Mouse (Mus musculus): ENCODE data around the gene Ywhae. TPM values are rescaled to one million over a fixed set of nuclear protein-coding genes. Genes with fewer than 3 reads are reported as not detected.

Ywhae gene
- polyA plus RNA-seq, 1 experiment from 2014 or later, result 941 TPM

GRCm38 (mm10) chr11:75750537-75750936, 17.9 kb downstream of the Ywhae start:
- no peak for DNase-seq (ENCODE audit: low spot score)
- Histone ChIP-seq H3K27me3 (ENCODE audit: insufficient read depth, poor library complexity, severe bottlenecking) (no peaks in the 10 kb centered on the region), H3K9me3 (no peaks in the 10 kb centered on the region), H3K27ac (no peak overlapping the region), H3K4me1 (peaks cover 6% of the 10 kb centered on the region; the same call in 1 of the 2 replicates), H3K4me3 (no peak overlapping the region), H3K36me3 (peaks cover 41% of the 10 kb centered on the region)
- 64% methylated on average over 1 of the region's 1 CpGs for WGBS

- Histone ChIP-seq H3K27ac (no peak overlapping the region), H3K4me3 (no peak overlapping the region), H3K36me3 (peaks cover 46% of the 10 kb centered on the region), H3K4me1 (peaks cover 6% of the 10 kb centered on the region; the same call in 1 of the 2 replicates), H3K27me3 (ENCODE audit: insufficient read depth, poor library complexity, severe bottlenecking) (no peaks in the 10 kb centered on the region), H3K9me3 (no peaks in the 10 kb centered on the region)
- DNase-seq (ENCODE audit: low spot score), result no peak
- 80% methylated on average over 4 of the region's 4 CpGs for WGBS
Observed at GRCm38 (mm10) chr11:75751082-75751481, 18.4 kb downstream of the Ywhae start.

- 81% methylated on average over 8 of the region's 8 CpGs for WGBS
- H3K4me3 ChIP-seq, result no peak overlapping the region
- no peaks in the 10 kb centered on the region for H3K27me3 ChIP-seq (ENCODE audit: insufficient read depth, poor library complexity, severe bottlenecking)
- H3K36me3 ChIP-seq, result peaks cover 86% of the 10 kb centered on the region
- H3K27ac ChIP-seq, result no peak overlapping the region
- no peaks in the 10 kb centered on the region for H3K9me3 ChIP-seq
- no peak for DNase-seq (ENCODE audit: low spot score)
- no peaks in the 10 kb centered on the region for H3K4me1 ChIP-seq
Observed at GRCm38 (mm10) chr11:75756687-75757086, 24.0 kb downstream of the Ywhae start.

- Histone ChIP-seq H3K27me3 (ENCODE audit: insufficient read depth, poor library complexity, severe bottlenecking) (no peaks in the 10 kb centered on the region), H3K36me3 (peaks cover 89% of the 10 kb centered on the region), H3K27ac (no peak overlapping the region), H3K4me3 (no peak overlapping the region), H3K9me3 (no peaks in the 10 kb centered on the region), H3K4me1 (no peaks in the 10 kb centered on the region)
- WGBS, result 93% methylated on average over 1 of the region's 1 CpGs
- no peak for DNase-seq (ENCODE audit: low spot score)
Observed at GRCm38 (mm10) chr11:75758553-75758952, 25.9 kb downstream of the Ywhae start.

GRCm38 (mm10) chr11:75760785-75761184, 28.1 kb downstream of the Ywhae start:
- Histone ChIP-seq H3K4me3 (no peak overlapping the region), H3K27ac (no peak overlapping the region), H3K27me3 (ENCODE audit: insufficient read depth, poor library complexity, severe bottlenecking) (no peaks in the 10 kb centered on the region), H3K9me3 (no peaks in the 10 kb centered on the region), H3K36me3 (peaks cover 95% of the 10 kb centered on the region), H3K4me1 (no peaks in the 10 kb centered on the region)
- DNase-seq (ENCODE audit: low spot score), result peak; percentile 58
- 92% methylated on average over 5 of the region's 5 CpGs for WGBS

- Histone ChIP-seq H3K27ac (no peak overlapping the region), H3K4me3 (no peak overlapping the region), H3K4me1 (no peaks in the 10 kb centered on the region), H3K9me3 (no peaks in the 10 kb centered on the region), H3K36me3 (peaks cover 95% of the 10 kb centered on the region), H3K27me3 (ENCODE audit: insufficient read depth, poor library complexity, severe bottlenecking) (no peaks in the 10 kb centered on the region)
- 87% methylated on average over 2 of the region's 2 CpGs for WGBS
- peak; percentile 50 for DNase-seq (ENCODE audit: low spot score)
Observed at GRCm38 (mm10) chr11:75762708-75763107, 30.0 kb downstream of the Ywhae start.

- Histone ChIP-seq H3K9me3 (no peaks in the 10 kb centered on the region), H3K27me3 (ENCODE audit: insufficient read depth, poor library complexity, severe bottlenecking) (no peaks in the 10 kb centered on the region), H3K27ac (no peak overlapping the region), H3K4me3 (no peak overlapping the region), H3K4me1 (peaks cover 7% of the 10 kb centered on the region; the same call in 1 of the 2 replicates), H3K36me3 (peaks cover 79% of the 10 kb centered on the region)
- 89% methylated on average over 4 of the region's 4 CpGs for WGBS
- DNase-seq (ENCODE audit: low spot score), result no peak
Observed at GRCm38 (mm10) chr11:75764521-75765023, 31.9 kb downstream of the Ywhae start.

GRCm38 (mm10) chr11:75765161-75765560, 32.5 kb downstream of the Ywhae start:
- 85% methylated on average over 8 of the region's 8 CpGs for WGBS
- H3K4me3 ChIP-seq, result no peak overlapping the region
- H3K4me1 ChIP-seq, result peaks cover 9% of the 10 kb centered on the region; the same call in 1 of the 2 replicates
- DNase-seq (ENCODE audit: low spot score), result peak; percentile 70
- no peaks in the 10 kb centered on the region for H3K27me3 ChIP-seq (ENCODE audit: insufficient read depth, poor library complexity, severe bottlenecking)
- H3K9me3 ChIP-seq, result no peaks in the 10 kb centered on the region
- H3K36me3 ChIP-seq, result peaks cover 73% of the 10 kb centered on the region
- no peak overlapping the region for H3K27ac ChIP-seq

GRCm38 (mm10) chr11:75767014-75767413, 34.3 kb downstream of the Ywhae start:
- peaks cover 54% of the 10 kb centered on the region for H3K36me3 ChIP-seq
- WGBS, result 73% methylated on average over 2 of the region's 2 CpGs
- peaks cover 9% of the 10 kb centered on the region; the same call in 1 of the 2 replicates for H3K27me3 ChIP-seq (ENCODE audit: insufficient read depth, poor library complexity, severe bottlenecking)
- H3K4me3 ChIP-seq, result no peak overlapping the region
- no peak overlapping the region for H3K27ac ChIP-seq
- peaks cover 9% of the 10 kb centered on the region; the same call in 1 of the 2 replicates for H3K4me1 ChIP-seq
- H3K9me3 ChIP-seq, result no peaks in the 10 kb centered on the region
- peak; percentile 59 for DNase-seq (ENCODE audit: low spot score)

- 59% methylated on average over 6 of the region's 6 CpGs for WGBS
- Histone ChIP-seq H3K4me1 (peaks cover 9% of the 10 kb centered on the region; the same call in 1 of the 2 replicates), H3K36me3 (peaks cover 43% of the 10 kb centered on the region), H3K27ac (no peak overlapping the region), H3K4me3 (peak overlapping the region; percentile 40; the same call in 1 of the 2 replicates), H3K9me3 (no peaks in the 10 kb centered on the region), H3K27me3 (ENCODE audit: insufficient read depth, poor library complexity, severe bottlenecking) (peaks cover 17% of the 10 kb centered on the region; the same call in 1 of the 2 replicates)
- peak; percentile 57 for DNase-seq (ENCODE audit: low spot score)
Observed at GRCm38 (mm10) chr11:75768091-75768989, 35.7 kb downstream of the Ywhae start.

- no peaks in the 10 kb centered on the region for H3K9me3 ChIP-seq
- H3K4me3 ChIP-seq, result peak overlapping the region; percentile 40
- H3K4me1 ChIP-seq, result peaks cover 9% of the 10 kb centered on the region; the same call in 1 of the 2 replicates
- WGBS, result 0% methylated on average over 23 of the region's 23 CpGs
- H3K36me3 ChIP-seq, result peaks cover 36% of the 10 kb centered on the region
- peak; percentile 94 for DNase-seq (ENCODE audit: low spot score)
- H3K27ac ChIP-seq, result 0 out of 2 replicates have a peak overlapping the region, but pooled peaks have one; percentile 48
- peaks cover 17% of the 10 kb centered on the region; the same call in 1 of the 2 replicates for H3K27me3 ChIP-seq (ENCODE audit: insufficient read depth, poor library complexity, severe bottlenecking)
Observed at GRCm38 (mm10) chr11:75769206-75769605, 36.5 kb downstream of the Ywhae start.

GRCm38 (mm10) chr11:75772562-75772961, 39.9 kb downstream of the Ywhae start:
- DNase-seq (ENCODE audit: low spot score), result peak; percentile 74
- WGBS, result 82% methylated on average over 5 of the region's 5 CpGs
- Histone ChIP-seq H3K27me3 (ENCODE audit: insufficient read depth, poor library complexity, severe bottlenecking) (peaks cover 17% of the 10 kb centered on the region; the same call in 1 of the 2 replicates), H3K9me3 (no peaks in the 10 kb centered on the region), H3K4me3 (no peak overlapping the region), H3K27ac (no peak overlapping the region), H3K36me3 (0 out of 2 replicates have a peak, but pooled peaks cover 3% of the 10 kb centered on the region), H3K4me1 (peaks cover 9% of the 10 kb centered on the region; the same call in 1 of the 2 replicates)

- no peak overlapping the region for H3K4me3 ChIP-seq
- H3K27ac ChIP-seq, result no peak overlapping the region
- DNase-seq (ENCODE audit: low spot score), result no peak
- WGBS, result 90% methylated on average over 1 of the region's 1 CpGs
- no peaks in the 10 kb centered on the region for H3K36me3 ChIP-seq
- H3K27me3 ChIP-seq (ENCODE audit: insufficient read depth, poor library complexity, severe bottlenecking), result peaks cover 26% of the 10 kb centered on the region; the same call in 1 of the 2 replicates
- H3K9me3 ChIP-seq, result no peaks in the 10 kb centered on the region
- H3K4me1 ChIP-seq, result no peaks in the 10 kb centered on the region
Observed at GRCm38 (mm10) chr11:75775919-75776318, 43.2 kb downstream of the Ywhae start.

Data from heart, embryonic 10.5 days (tissue).